Mouse (Mus musculus): ENCODE measurements around the gene Josd2.

Gene Josd2

GRCm38 (mm10) chr7:44471880-44472557 is 4.2 kb downstream of the Josd2 start:
- DNase-seq (ENCODE audit: extremely low spot score, low read depth, low spot score), result no peak

GRCm38 (mm10) chr7:44472558-44472885 is 4.7 kb downstream of the Josd2 start:
- no peak for DNase-seq (ENCODE audit: extremely low spot score, low read depth, low spot score)

GRCm38 (mm10) chr7:44472961-44473646 is 5.3 kb downstream of the Josd2 start:
- no peak for DNase-seq (ENCODE audit: extremely low spot score, low read depth, low spot score)

GRCm38 (mm10) chr7:44474419-44474818 is 6.6 kb downstream of the Josd2 start:
- DNase-seq (ENCODE audit: extremely low spot score, low read depth, low spot score), result no peak

- no peak for DNase-seq (ENCODE audit: extremely low spot score, low read depth, low spot score)
Observed at GRCm38 (mm10) chr7:44475046-44475614, 7.3 kb downstream of the Josd2 start.

- no peak for DNase-seq (ENCODE audit: extremely low spot score, low read depth, low spot score)
Observed at GRCm38 (mm10) chr7:44482836-44483435, 15.2 kb downstream of the Josd2 start.

- no peak for DNase-seq (ENCODE audit: extremely low spot score, low read depth, low spot score)
Observed at GRCm38 (mm10) chr7:44484109-44484508, 16.3 kb downstream of the Josd2 start.

GRCm38 (mm10) chr7:44484841-44485571 is 17.2 kb downstream of the Josd2 start:
- DNase-seq (ENCODE audit: extremely low spot score, low read depth, low spot score), result peak; percentile 76

GRCm38 (mm10) chr7:44485572-44486195 is 17.9 kb downstream of the Josd2 start:
- no peak for DNase-seq (ENCODE audit: extremely low spot score, low read depth, low spot score)

GRCm38 (mm10) chr7:44486927-44487575 is 19.3 kb downstream of the Josd2 start:
- no peak for DNase-seq (ENCODE audit: extremely low spot score, low read depth, low spot score)

- no peak for DNase-seq (ENCODE audit: extremely low spot score, low read depth, low spot score)
Observed at GRCm38 (mm10) chr7:44487936-44488335, 20.2 kb downstream of the Josd2 start.

GRCm38 (mm10) chr7:44488545-44488944 is 20.8 kb downstream of the Josd2 start:
- no peak for DNase-seq (ENCODE audit: extremely low spot score, low read depth, low spot score)

- DNase-seq (ENCODE audit: extremely low spot score, low read depth, low spot score), result no peak
Observed at GRCm38 (mm10) chr7:44490281-44490680, 22.5 kb downstream of the Josd2 start.

GRCm38 (mm10) chr7:44491391-44491790 is 23.6 kb downstream of the Josd2 start:
- no peak for DNase-seq (ENCODE audit: extremely low spot score, low read depth, low spot score)

GRCm38 (mm10) chr7:44492166-44492826 is 24.5 kb downstream of the Josd2 start:
- DNase-seq (ENCODE audit: extremely low spot score, low read depth, low spot score), result no peak

GRCm38 (mm10) chr7:44494681-44495080 is 26.9 kb downstream of the Josd2 start:
- no peak for DNase-seq (ENCODE audit: extremely low spot score, low read depth, low spot score)

GRCm38 (mm10) chr7:44495086-44495485 is 27.3 kb downstream of the Josd2 start:
- no peak for DNase-seq (ENCODE audit: extremely low spot score, low read depth, low spot score)

- DNase-seq (ENCODE audit: extremely low spot score, low read depth, low spot score), result peak; percentile 100
Observed at GRCm38 (mm10) chr7:44495992-44496770, 28.4 kb downstream of the Josd2 start, which contains the start of the genes Emc10 and Fam71e1. Gene Emc10, minus strand, starts transcription at chr7:44496529. Gene Fam71e1, plus strand, starts transcription at chr7:44496581.

GRCm38 (mm10) chr7:44496771-44497109 is 29.0 kb downstream of the Josd2 start:
- DNase-seq (ENCODE audit: extremely low spot score, low read depth, low spot score), result no peak
